Mouse (Mus musculus): ENCODE results near the gene Mcoln1. TPM values are rescaled to one million over a fixed set of nuclear protein-coding genes. Genes with fewer than 3 reads are reported as not detected.

Mcoln1 gene
- polyA plus RNA-seq, 1 experiment from 2014 or later, result 91.9 TPM

GRCm38 (mm10) chr8:3507979-3508754 is 7.9 kb downstream of the Mcoln1 start:
- Histone ChIP-seq H3K27me3 (no peaks in the 10 kb centered on the region), H3K9ac (no peak overlapping the region), H3K4me1 (replicated peaks) (no peaks in the 10 kb centered on the region), H3K4me3 (no peak overlapping the region), H3K27ac (replicated peaks) (no peak overlapping the region), H3K9me3 (no peaks in the 10 kb centered on the region), H3K36me3 (peaks cover 83% of the 10 kb centered on the region), H3K4me2 (no peak overlapping the region)
- WGBS, result 91% methylated on average over 6 of the region's 6 CpGs
- ATAC-seq (ENCODE audit: low read depth), result no peak

DNA sequence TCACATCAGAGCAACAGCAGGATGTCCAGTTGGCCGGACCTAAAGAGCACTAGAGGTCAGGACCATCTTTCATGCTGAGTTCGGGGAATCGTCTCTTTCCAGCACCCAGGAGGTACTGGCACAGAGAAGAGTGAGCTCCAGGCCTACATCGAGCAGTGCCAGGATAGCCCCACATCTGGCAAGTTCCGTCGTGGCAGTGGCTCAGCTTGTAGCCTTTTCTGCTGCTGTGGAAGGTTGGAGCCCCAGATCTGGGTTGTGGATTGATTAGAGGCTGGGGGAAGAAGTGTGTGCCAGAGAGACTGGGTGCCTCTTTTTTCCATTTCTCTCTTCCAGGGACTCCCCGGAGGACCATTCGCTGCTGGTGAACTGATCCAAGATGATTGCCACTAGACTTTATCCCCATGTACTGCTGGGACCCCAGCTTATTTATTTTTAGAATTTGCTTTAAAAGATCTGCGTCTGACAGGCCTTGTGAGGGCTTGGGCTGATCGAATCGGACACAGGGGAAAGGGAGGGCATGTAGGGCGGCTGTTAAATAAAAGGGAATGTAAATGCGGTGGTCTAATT is 14.5 kb downstream of the Mcoln1 start:
- peak overlapping the region; percentile 66 for H3K4me3 ChIP-seq
- H3K4me1 ChIP-seq (replicated peaks), result peaks cover 21% of the 10 kb centered on the region
- 29% methylated on average over 13 of the region's 13 CpGs for WGBS
- H3K27me3 ChIP-seq, result no peaks in the 10 kb centered on the region
- H3K9ac ChIP-seq, result peak overlapping the region; percentile 77
- H3K4me2 ChIP-seq, result peak overlapping the region; percentile 99
- peaks cover 46% of the 10 kb centered on the region for H3K36me3 ChIP-seq
- ATAC-seq (ENCODE audit: low read depth), result no peak
- H3K27ac ChIP-seq (replicated peaks), result peak overlapping the region; percentile 82
- H3K9me3 ChIP-seq, result no peaks in the 10 kb centered on the region

- peak within 1 kb of the TSS; percentile 99 for H3K4me2 ChIP-seq
- H3K27me3 ChIP-seq, result no peaks in the 10 kb centered on the region
- peaks cover 41% of the 10 kb centered on the region for H3K36me3 ChIP-seq
- H3K9ac ChIP-seq, result peak within 1 kb of the TSS; percentile 77
- H3K4me1 ChIP-seq (replicated peaks), result peaks cover 21% of the 10 kb centered on the region
- peak within 1 kb of the TSS; percentile 82 for H3K27ac ChIP-seq (replicated peaks)
- H3K9me3 ChIP-seq, result no peaks in the 10 kb centered on the region
- H3K4me3 ChIP-seq, result peak within 1 kb of the TSS; percentile 66
- under 1% methylated on average over 25 of the region's 25 CpGs for WGBS
- peak; percentile 74 for ATAC-seq (ENCODE audit: low read depth)
These were observed 15.0 kb downstream of the Mcoln1 start, which contains the start of gene Pnpla6 for GRCm38 (mm10) chr8:3515260-3515671. Gene Pnpla6 (plus strand): TSS chr8:3515384.

DNA sequence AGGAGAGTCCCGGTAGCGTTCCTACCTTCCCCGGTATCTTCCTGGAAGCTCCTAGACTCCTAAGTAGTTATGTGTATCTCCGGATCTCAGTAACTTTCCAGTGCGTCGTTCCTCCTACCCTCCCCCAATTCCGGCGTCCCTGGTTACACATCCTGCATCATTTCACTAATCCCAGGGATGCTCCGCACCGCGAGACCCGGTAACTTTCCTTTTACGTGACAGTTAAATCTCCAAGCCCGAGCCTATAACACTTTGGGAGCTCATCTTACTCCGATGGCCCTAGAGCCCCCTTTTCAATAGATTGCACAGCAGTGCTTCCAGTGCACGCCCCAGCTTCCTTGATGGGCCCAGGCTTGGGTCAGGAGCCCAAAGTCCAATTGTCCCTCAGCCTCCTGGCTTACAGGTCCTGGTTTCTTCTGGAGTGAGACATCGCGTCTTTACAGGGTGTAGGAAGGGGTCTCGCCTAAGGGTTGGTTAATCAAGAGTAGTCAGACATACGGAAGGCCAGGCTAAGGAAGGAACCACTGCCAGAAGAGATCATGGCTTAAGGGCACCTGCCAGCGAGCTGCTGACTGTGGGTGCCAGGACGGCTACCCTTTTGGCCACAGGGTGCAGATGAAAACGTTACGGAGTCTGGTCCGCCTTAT is 15.6 kb downstream of the Mcoln1 start:
- H3K4me1 ChIP-seq (replicated peaks), result peaks cover 21% of the 10 kb centered on the region
- ATAC-seq (ENCODE audit: low read depth), result peak; percentile 51
- H3K4me3 ChIP-seq, result peak overlapping the region; percentile 66
- under 1% methylated on average over 25 of the region's 25 CpGs for WGBS
- no peaks in the 10 kb centered on the region for H3K27me3 ChIP-seq
- no peaks in the 10 kb centered on the region for H3K9me3 ChIP-seq
- H3K36me3 ChIP-seq, result peaks cover 35% of the 10 kb centered on the region
- peak overlapping the region; percentile 99 for H3K4me2 ChIP-seq
- peak overlapping the region; percentile 77 for H3K9ac ChIP-seq
- peak overlapping the region; percentile 82 for H3K27ac ChIP-seq (replicated peaks)

GRCm38 (mm10) chr8:3516450-3517116 is 16.3 kb downstream of the Mcoln1 start:
- H3K4me3 ChIP-seq, result peak overlapping the region; percentile 66
- peaks cover 34% of the 10 kb centered on the region for H3K36me3 ChIP-seq
- no peaks in the 10 kb centered on the region for H3K9me3 ChIP-seq
- H3K4me1 ChIP-seq (replicated peaks), result peaks cover 21% of the 10 kb centered on the region
- WGBS, result 2% methylated on average over 36 of the region's 36 CpGs
- peak; percentile 91 for ATAC-seq (ENCODE audit: low read depth)
- H3K4me2 ChIP-seq, result peak overlapping the region; percentile 99
- H3K27ac ChIP-seq (replicated peaks), result peak overlapping the region; percentile 82
- H3K27me3 ChIP-seq, result no peaks in the 10 kb centered on the region
- peak overlapping the region; percentile 77 for H3K9ac ChIP-seq

GRCm38 (mm10) chr8:3517117-3517495 is 16.8 kb downstream of the Mcoln1 start:
- Histone ChIP-seq H3K9ac (peak overlapping the region; percentile 77), H3K27me3 (no peaks in the 10 kb centered on the region), H3K9me3 (no peaks in the 10 kb centered on the region), H3K36me3 (peaks cover 34% of the 10 kb centered on the region), H3K4me3 (peak overlapping the region; percentile 66), H3K27ac (replicated peaks) (peak overlapping the region; percentile 82), H3K4me1 (replicated peaks) (peaks cover 21% of the 10 kb centered on the region), H3K4me2 (peak overlapping the region; percentile 99)
- WGBS, result 7% methylated on average over 16 of the region's 16 CpGs
- ATAC-seq (ENCODE audit: low read depth), result no peak

DNA sequence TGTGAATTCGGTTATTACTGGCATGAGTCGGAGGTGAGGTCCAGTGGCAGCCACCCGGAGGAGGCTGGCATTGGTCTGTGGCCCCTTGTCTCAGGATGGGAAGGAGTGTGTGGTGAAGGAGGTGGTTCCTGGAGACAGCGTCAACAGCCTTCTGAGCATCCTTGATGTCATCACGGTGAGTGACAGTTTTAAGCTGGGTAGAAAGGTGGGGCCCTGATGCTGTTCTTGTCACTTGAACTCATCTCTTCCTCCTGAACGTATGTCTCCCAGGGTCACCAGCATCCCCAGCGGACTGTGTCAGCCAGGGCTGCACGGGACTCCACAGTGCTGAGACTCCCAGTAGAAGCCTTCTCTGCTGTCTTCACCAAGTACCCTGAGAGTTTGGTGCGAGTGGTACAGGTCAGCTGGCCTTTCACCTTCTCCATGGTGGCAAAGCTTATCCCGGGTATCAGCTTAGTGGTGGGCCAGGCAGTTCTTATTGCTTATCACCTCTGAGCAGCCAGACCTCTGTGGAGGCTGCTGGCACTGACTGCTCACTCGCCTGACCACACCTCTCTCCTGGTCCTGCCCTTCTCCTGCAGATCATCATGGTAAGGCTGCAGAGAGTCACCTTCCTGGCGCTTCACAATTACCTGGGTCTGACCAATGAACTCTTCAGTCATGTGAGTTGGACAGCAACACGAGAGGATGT is 21.9 kb downstream of the Mcoln1 start:
- Histone ChIP-seq H3K27ac (replicated peaks) (no peak overlapping the region), H3K4me1 (replicated peaks) (peaks cover 8% of the 10 kb centered on the region), H3K9ac (no peak overlapping the region), H3K36me3 (peaks cover 53% of the 10 kb centered on the region), H3K4me3 (no peak overlapping the region), H3K9me3 (no peaks in the 10 kb centered on the region), H3K4me2 (no peak overlapping the region), H3K27me3 (no peaks in the 10 kb centered on the region)
- ATAC-seq (ENCODE audit: low read depth), result no peak
- WGBS, result 93% methylated on average over 13 of the region's 13 CpGs

- ATAC-seq (ENCODE audit: low read depth), result no peak
- Histone ChIP-seq H3K9me3 (no peaks in the 10 kb centered on the region), H3K36me3 (peaks cover 48% of the 10 kb centered on the region), H3K4me3 (no peak overlapping the region), H3K9ac (no peak overlapping the region), H3K27ac (replicated peaks) (no peak overlapping the region), H3K4me2 (no peak overlapping the region), H3K4me1 (replicated peaks) (no peaks in the 10 kb centered on the region), H3K27me3 (no peaks in the 10 kb centered on the region)
- 86% methylated on average over 5 of the region's 5 CpGs for WGBS
These were observed 30.6 kb downstream of the Mcoln1 start for GRCm38 (mm10) chr8:3530816-3531215.

DNA sequence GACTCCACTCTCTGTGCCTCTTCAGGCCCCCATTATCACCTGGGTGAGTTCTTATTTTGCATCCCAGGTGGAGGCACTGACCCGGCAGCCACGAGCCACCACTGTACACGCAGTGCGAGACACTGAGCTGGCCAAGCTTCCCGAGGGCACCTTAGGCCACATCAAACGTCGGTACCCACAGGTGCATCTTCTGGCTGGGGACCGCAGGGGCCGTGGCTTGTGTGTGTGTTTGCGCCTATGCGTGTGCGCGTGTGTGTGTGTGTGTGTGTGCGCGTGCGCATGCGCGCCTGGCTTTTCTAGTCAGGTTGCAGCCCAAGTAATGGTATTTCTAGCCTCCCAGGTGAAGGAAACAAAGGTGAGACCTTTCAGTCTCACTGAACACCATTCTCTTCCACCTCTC is 31.7 kb downstream of the Mcoln1 start:
- Histone ChIP-seq H3K27ac (replicated peaks) (no peak overlapping the region), H3K4me2 (no peak overlapping the region), H3K27me3 (no peaks in the 10 kb centered on the region), H3K4me3 (no peak overlapping the region), H3K4me1 (replicated peaks) (no peaks in the 10 kb centered on the region), H3K9ac (no peak overlapping the region), H3K9me3 (no peaks in the 10 kb centered on the region), H3K36me3 (peaks cover 52% of the 10 kb centered on the region)
- 96% methylated on average over 18 of the region's 18 CpGs for WGBS
- no peak for ATAC-seq (ENCODE audit: low read depth)

DNA sequence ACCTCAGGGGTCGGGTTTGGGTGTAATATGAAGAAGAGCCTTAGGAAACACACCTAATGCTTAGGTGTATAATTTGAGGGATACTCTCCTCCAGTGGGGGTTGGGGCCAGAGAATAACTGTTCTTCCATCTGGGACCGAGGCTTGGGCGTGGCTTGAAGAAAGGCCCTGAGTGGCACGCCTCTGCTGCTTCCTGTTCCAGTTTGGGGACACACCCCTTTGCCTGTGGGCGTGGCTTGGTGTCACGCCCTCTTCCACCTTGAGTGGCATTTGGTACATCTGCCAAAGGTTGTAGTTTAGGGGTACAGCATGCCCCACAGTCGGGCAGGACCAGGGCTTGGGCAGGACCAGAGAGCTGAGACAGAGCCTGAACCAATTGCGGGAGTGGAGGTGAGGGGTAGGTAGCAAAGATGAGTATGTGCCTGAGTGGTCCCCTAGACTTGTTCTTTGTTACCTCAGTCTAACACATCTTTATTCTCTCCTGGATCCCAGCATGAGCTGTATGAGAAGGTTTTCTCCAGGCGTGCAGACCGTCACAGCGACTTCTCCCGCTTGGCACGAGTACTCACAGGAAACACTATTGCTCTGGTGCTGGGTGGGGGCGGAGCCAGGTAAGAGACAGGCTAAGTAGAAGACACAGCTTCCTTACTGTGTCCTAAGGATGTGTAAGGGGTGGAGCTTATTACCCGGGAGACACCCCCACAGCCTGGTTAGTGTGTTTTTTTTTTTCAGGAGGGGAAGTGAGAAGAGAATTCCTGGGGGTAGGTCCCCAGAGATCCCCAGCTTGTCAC is 36.0 kb downstream of the Mcoln1 start:
- Histone ChIP-seq H3K4me3 (no peak overlapping the region), H3K36me3 (peaks cover 84% of the 10 kb centered on the region), H3K27ac (replicated peaks) (no peak overlapping the region), H3K4me1 (replicated peaks) (no peaks in the 10 kb centered on the region), H3K9me3 (no peaks in the 10 kb centered on the region), H3K27me3 (no peaks in the 10 kb centered on the region), H3K9ac (no peak overlapping the region), H3K4me2 (no peak overlapping the region)
- WGBS, result 58% methylated on average over 15 of the region's 15 CpGs
- ATAC-seq (ENCODE audit: low read depth), result no peak

- H3K9me3 ChIP-seq, result no peaks in the 10 kb centered on the region
- H3K4me2 ChIP-seq, result no peak overlapping the region
- WGBS, result 96% methylated on average over 9 of the region's 9 CpGs
- peaks cover 84% of the 10 kb centered on the region for H3K36me3 ChIP-seq
- ATAC-seq (ENCODE audit: low read depth), result no peak
- no peaks in the 10 kb centered on the region for H3K4me1 ChIP-seq (replicated peaks)
- H3K27ac ChIP-seq (replicated peaks), result no peak overlapping the region
- H3K4me3 ChIP-seq, result no peak overlapping the region
- no peak overlapping the region for H3K9ac ChIP-seq
- H3K27me3 ChIP-seq, result no peaks in the 10 kb centered on the region
These were observed 36.7 kb downstream of the Mcoln1 start for GRCm38 (mm10) chr8:3536940-3537339.
